Mouse (Mus musculus): ENCODE measurements around the gene Hfm1.

GRCm38 (mm10) chr5:106791241-106791572 is 134.9 kb downstream of the Hfm1 start:
- no peak for TF ChIP-seq CTCF (IDR thresholded peaks at IDR 0.05; ENCODE audit: low read depth, low read length)
- no peak for TF ChIP-seq GATA1 (IDR thresholded peaks at IDR 0.05; ENCODE audit: borderline replicate concordance, low read length)
- TF ChIP-seq POLR2AphosphoS5 (IDR thresholded peaks at IDR 0.05; ENCODE audit: insufficient replicate concordance, low read depth, low read length): no peak
- no peak for TF ChIP-seq TAL1 (conservative IDR thresholded peaks at IDR 0.05; ENCODE audit: low read depth, low read length)
